Mouse (Mus musculus): ENCODE measurements at regions not wholly inside any gene's neighbourhood (a gene's known extent, or its start where the extent isn't known, plus 50 kb on each side); places are given as distances from the start of the nearest gene placed in this dataset.

DNA sequence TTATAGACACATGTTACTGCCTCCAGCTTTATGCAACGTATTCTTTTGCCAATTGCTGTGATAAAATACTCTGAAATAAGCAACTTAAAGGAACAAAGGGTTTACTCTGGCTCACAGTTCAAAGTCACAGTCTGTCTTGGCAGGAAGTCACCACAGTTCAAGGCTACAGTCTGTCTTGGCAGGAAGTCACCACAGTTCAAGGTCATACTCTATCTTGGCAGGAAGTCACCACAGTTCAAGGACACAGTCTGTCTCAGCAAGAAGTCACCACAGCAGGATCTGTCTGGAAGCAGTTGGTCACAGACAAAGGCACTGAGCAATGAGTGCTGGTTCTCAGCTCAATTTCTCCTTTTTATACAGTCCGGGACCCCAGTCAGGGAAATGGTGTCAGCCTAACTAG is 147.4 kb downstream of the Pxdc1 start:
- TF ChIP-seq POLR2A (IDR thresholded peaks at IDR 0.05; ENCODE audit: borderline replicate concordance, extremely low read depth, insufficient read depth, insufficient read length), result no peak
- Histone ChIP-seq H3K4me1 (ENCODE audit: control insufficient read depth, insufficient read depth, low read length) (no peaks in the 10 kb centered on the region), H3K27ac (replicated peaks; ENCODE audit: low read depth, low read length) (no peak overlapping the region), H3K9ac (ENCODE audit: low read depth, low read length, severe bottlenecking) (no peak overlapping the region), H3K4me2 (replicated peaks; ENCODE audit: low read depth, low read length, severe bottlenecking) (no peak overlapping the region), H3K36me3 (ENCODE audit: control insufficient read depth, insufficient read depth, low read length) (no peaks in the 10 kb centered on the region), H3K4me3 (replicated peaks; ENCODE audit: low read length) (no peak overlapping the region), H3K27me3 (ENCODE audit: control insufficient read depth, insufficient read depth, low read length) (no peaks in the 10 kb centered on the region), H3K9me3 (ENCODE audit: control insufficient read depth, low read length) (no peaks in the 10 kb centered on the region)
- DNase-seq (ENCODE audit: low spot score), result no peak
- ATAC-seq (ENCODE audit: low FRiP score, low read depth), result no peak
- 79% methylated on average over 2 of the region's 2 CpGs for WGBS

DNA sequence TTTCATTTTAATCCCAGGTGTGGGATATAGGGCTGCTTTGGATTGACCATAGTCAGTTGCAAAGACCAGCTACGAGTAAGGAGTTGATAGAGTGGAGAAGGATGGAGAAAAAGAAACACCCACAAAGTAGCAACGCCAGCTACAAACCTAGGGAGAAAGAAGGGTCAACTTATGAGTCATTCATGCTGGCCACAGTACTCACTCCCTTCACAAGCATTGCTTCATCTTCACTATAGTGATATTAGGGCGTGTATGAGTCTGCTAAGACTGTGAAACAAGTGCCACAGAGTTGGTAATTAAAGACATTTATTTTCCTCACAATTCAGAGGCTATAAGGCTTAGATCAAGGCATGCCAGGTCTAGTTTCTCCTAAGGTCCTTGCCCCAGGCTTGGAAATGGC is 148.4 kb downstream of the Pxdc1 start:
- H3K27ac ChIP-seq (replicated peaks; ENCODE audit: low read depth, low read length), result no peak overlapping the region
- H3K4me2 ChIP-seq (replicated peaks; ENCODE audit: low read depth, low read length, severe bottlenecking), result no peak overlapping the region
- H3K9ac ChIP-seq (ENCODE audit: low read depth, low read length, severe bottlenecking), result no peak overlapping the region
- H3K9me3 ChIP-seq (ENCODE audit: control insufficient read depth, low read length), result no peaks in the 10 kb centered on the region
- TF ChIP-seq POLR2A (IDR thresholded peaks at IDR 0.05; ENCODE audit: borderline replicate concordance, extremely low read depth, insufficient read depth, insufficient read length), result no peak
- no peaks in the 10 kb centered on the region for H3K36me3 ChIP-seq (ENCODE audit: control insufficient read depth, insufficient read depth, low read length)
- 81% methylated on average over 3 of the region's 3 CpGs for WGBS
- H3K4me3 ChIP-seq (replicated peaks; ENCODE audit: low read length), result no peak overlapping the region
- no peaks in the 10 kb centered on the region for H3K27me3 ChIP-seq (ENCODE audit: control insufficient read depth, insufficient read depth, low read length)
- ATAC-seq (ENCODE audit: low FRiP score, low read depth) (no peak), DNase-seq (ENCODE audit: low spot score) (no peak)
- H3K4me1 ChIP-seq (ENCODE audit: control insufficient read depth, insufficient read depth, low read length), result no peaks in the 10 kb centered on the region

DNA sequence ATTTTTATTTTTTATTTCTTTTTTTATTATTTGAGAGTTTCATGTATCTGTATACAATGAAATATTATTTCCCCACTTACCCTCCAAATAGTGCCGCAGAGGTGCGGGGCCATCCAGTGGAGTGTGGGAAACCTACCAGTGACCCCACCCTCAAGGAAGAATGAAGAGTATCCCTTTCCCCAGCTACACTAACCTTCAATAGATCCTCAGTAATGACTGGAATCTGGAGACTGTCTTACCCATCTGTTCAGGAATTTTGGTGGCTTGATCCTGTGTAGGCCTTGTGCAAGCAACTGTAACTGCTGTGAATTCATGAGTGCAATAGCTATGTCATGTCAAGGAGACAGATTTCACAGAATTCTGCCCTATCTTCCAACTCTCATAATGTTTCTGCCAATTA is 153.9 kb upstream of the Slc22a23 start:
- no peaks in the 10 kb centered on the region for H3K27me3 ChIP-seq (ENCODE audit: control insufficient read depth, insufficient read depth, low read length)
- WGBS, result 96% methylated on average over 2 of the region's 2 CpGs

DNA sequence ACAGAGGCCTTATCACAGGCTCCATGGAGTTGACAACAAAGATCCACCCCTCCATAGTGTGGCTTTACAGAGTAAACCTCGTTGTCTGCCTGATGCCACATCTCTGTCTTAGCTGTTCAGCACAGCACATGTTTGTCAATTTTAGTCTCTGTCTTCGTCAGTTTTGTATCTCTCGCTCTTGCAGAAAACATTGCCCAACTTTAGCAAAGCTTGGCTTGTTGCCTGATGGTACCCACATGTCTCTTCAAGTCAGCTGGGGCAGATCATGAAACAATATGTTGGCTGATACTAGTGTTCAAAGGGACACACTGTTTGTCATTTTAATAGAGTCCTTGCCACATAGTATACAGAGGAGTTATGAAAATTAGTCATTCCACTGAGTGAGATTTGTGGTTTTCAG is 152.7 kb upstream of the Slc22a23 start:
- H3K9me3 ChIP-seq (ENCODE audit: control insufficient read depth, low read length), result no peaks in the 10 kb centered on the region
- H3K27me3 ChIP-seq (ENCODE audit: control insufficient read depth, insufficient read depth, low read length), result no peaks in the 10 kb centered on the region
- TF ChIP-seq POLR2A (IDR thresholded peaks at IDR 0.05; ENCODE audit: borderline replicate concordance, extremely low read depth, insufficient read depth, insufficient read length), result no peak
- H3K27ac ChIP-seq (replicated peaks; ENCODE audit: low read depth, low read length), result no peak overlapping the region
- no peaks in the 10 kb centered on the region for H3K36me3 ChIP-seq (ENCODE audit: control insufficient read depth, insufficient read depth, low read length)
- no peak overlapping the region for H3K9ac ChIP-seq (ENCODE audit: low read depth, low read length, severe bottlenecking)
- DNase-seq (ENCODE audit: low spot score) (no peak), ATAC-seq (ENCODE audit: low FRiP score, low read depth) (no peak)
- no peaks in the 10 kb centered on the region for H3K4me1 ChIP-seq (ENCODE audit: control insufficient read depth, insufficient read depth, low read length)
- no peak overlapping the region for H3K4me3 ChIP-seq (replicated peaks; ENCODE audit: low read length)
- 90% methylated on average over 3 of the region's 3 CpGs for WGBS
- H3K4me2 ChIP-seq (replicated peaks; ENCODE audit: low read depth, low read length, severe bottlenecking), result no peak overlapping the region

More for the DNA sequence above, 153.9 kb upstream of the Slc22a23 start:
- H3K4me2 ChIP-seq (replicated peaks; ENCODE audit: low read depth, low read length, severe bottlenecking), result no peak overlapping the region
- DNase-seq (ENCODE audit: low spot score) (no peak), ATAC-seq (ENCODE audit: low FRiP score, low read depth) (no peak)
- no peaks in the 10 kb centered on the region for H3K4me1 ChIP-seq (ENCODE audit: control insufficient read depth, insufficient read depth, low read length)
- H3K9me3 ChIP-seq (ENCODE audit: control insufficient read depth, low read length), result no peaks in the 10 kb centered on the region
- TF ChIP-seq POLR2A (IDR thresholded peaks at IDR 0.05; ENCODE audit: borderline replicate concordance, extremely low read depth, insufficient read depth, insufficient read length), result no peak
- H3K4me3 ChIP-seq (replicated peaks; ENCODE audit: low read length), result no peak overlapping the region
- no peak overlapping the region for H3K9ac ChIP-seq (ENCODE audit: low read depth, low read length, severe bottlenecking)
- no peaks in the 10 kb centered on the region for H3K36me3 ChIP-seq (ENCODE audit: control insufficient read depth, insufficient read depth, low read length)
- no peak overlapping the region for H3K27ac ChIP-seq (replicated peaks; ENCODE audit: low read depth, low read length)

DNA sequence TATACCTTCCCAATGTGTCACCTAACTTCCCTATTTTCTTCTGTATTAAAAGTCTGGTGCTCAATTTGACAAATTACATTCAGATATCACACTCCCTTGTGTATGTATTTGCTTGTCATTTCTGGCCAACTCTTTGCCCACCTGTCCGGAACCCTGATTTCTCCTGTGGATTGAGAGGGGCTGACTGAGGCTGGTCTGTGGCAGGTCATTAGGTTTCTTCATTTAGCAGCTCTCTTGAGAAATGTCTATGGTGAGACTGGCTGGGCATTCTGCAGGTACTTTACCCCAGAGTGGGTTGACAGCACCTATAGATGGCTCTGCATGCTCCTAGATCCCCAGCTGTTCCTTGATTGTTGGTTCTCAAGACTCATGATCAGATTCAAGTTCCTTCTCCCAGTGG is 139.8 kb upstream of the Slc22a23 start:
- DNase-seq (ENCODE audit: low spot score) (no peak), ATAC-seq (ENCODE audit: low FRiP score, low read depth) (no peak)
- H3K4me2 ChIP-seq (replicated peaks; ENCODE audit: low read depth, low read length, severe bottlenecking), result no peak overlapping the region
- no peaks in the 10 kb centered on the region for H3K36me3 ChIP-seq (ENCODE audit: control insufficient read depth, insufficient read depth, low read length)
- H3K4me3 ChIP-seq (replicated peaks; ENCODE audit: low read length), result no peak overlapping the region
- no peak overlapping the region for H3K9ac ChIP-seq (ENCODE audit: low read depth, low read length, severe bottlenecking)
- no peaks in the 10 kb centered on the region for H3K9me3 ChIP-seq (ENCODE audit: control insufficient read depth, low read length)
- H3K4me1 ChIP-seq (ENCODE audit: control insufficient read depth, insufficient read depth, low read length), result no peaks in the 10 kb centered on the region
- H3K27ac ChIP-seq (replicated peaks; ENCODE audit: low read depth, low read length), result no peak overlapping the region
- WGBS, result 90% methylated on average over 1 of the region's 1 CpGs
- no peak for TF ChIP-seq POLR2A (IDR thresholded peaks at IDR 0.05; ENCODE audit: borderline replicate concordance, extremely low read depth, insufficient read depth, insufficient read length)
- H3K27me3 ChIP-seq (ENCODE audit: control insufficient read depth, insufficient read depth, low read length), result no peaks in the 10 kb centered on the region

DNA sequence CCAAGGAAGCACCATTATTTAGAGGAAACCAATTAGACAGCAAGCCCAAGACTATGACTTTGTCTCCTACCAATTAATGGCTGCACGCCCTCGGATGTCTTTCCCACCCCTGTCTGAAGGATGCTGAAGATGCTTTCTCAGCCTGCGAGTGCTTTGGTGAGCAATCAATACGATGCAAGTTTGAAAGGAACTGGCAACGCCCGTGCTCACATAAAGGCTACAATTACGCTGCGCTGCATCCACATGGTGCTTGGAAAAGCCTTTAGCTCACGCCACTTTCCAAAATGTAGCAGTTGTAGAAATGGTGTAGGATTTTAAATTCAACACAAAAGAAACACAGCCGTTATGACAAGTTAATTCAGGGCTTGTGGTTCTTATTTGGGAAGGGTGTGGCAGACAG is 136.5 kb upstream of the Slc22a23 start:
- no peak for DNase-seq (ENCODE audit: low spot score)
- Histone ChIP-seq H3K27ac (replicated peaks; ENCODE audit: low read depth, low read length) (no peak overlapping the region), H3K4me3 (replicated peaks; ENCODE audit: low read length) (no peak overlapping the region), H3K4me1 (ENCODE audit: control insufficient read depth, insufficient read depth, low read length) (no peaks in the 10 kb centered on the region), H3K9me3 (ENCODE audit: control insufficient read depth, low read length) (no peaks in the 10 kb centered on the region), H3K9ac (ENCODE audit: low read depth, low read length, severe bottlenecking) (no peak overlapping the region), H3K4me2 (replicated peaks; ENCODE audit: low read depth, low read length, severe bottlenecking) (no peak overlapping the region), H3K36me3 (ENCODE audit: control insufficient read depth, insufficient read depth, low read length) (no peaks in the 10 kb centered on the region), H3K27me3 (ENCODE audit: control insufficient read depth, insufficient read depth, low read length) (no peaks in the 10 kb centered on the region)
- no peak for TF ChIP-seq POLR2A (IDR thresholded peaks at IDR 0.05; ENCODE audit: borderline replicate concordance, extremely low read depth, insufficient read depth, insufficient read length)
- 89% methylated on average over 10 of the region's 10 CpGs for WGBS
- ATAC-seq (ENCODE audit: low FRiP score, low read depth), result no peak

Data from limb, embryonic 14.5 days (tissue).